Mouse (Mus musculus): ENCODE data around the gene Btbd8. TPM values are rescaled to one million over a fixed set of nuclear protein-coding genes. Genes with fewer than 3 reads are reported as not detected.

The Btbd8 gene
- 100 to 1,000 TPM; 159 to 177 TPM for total RNA-seq (2021)

GRCm38 (mm10) chr5:107437464-107438281 is at the start of gene Btbd8:
Gene Btbd8, plus strand, starts transcription at chr5:107437997.
- peak; percentile 90 to 91 for DNase-seq (ENCODE audit: low spot score in 2 of 2)
- intact Hi-C loops (cut with DNase I) = loop anchor here (5.0 kb wide), 1 partner anchor 60 kb away; no protein-coding TSS in a partner anchor

GRCm38 (mm10) chr5:107389373-107389772 is 48.4 kb upstream of the Btbd8 start:
- intact Hi-C loops (cut with DNase I) = no loop called here
- no peak for DNase-seq (ENCODE audit: low spot score in 2 of 2)

DNA sequence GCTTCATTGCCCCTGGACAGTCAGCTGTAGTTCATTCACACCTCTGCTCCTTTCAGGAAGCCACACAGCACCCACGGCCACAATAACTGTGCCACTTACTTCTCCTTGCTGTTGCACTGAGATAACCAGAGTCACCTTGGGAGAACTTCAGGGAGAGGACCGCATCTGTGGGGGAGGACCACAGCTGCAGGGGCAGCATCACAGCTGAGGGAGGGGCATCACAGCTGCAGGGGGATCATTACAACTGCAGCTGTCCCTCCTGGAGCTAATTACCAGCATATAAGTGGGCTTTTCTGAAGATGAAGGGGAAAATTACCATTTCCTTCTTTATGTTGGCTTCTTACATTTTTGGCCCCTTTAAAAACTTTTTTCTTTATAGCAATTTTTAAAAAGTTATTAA is 43.4 kb upstream of the Btbd8 start:
- intact Hi-C loops (cut with DNase I) = no loop called here
- DNase-seq (ENCODE audit: low spot score in 2 of 2) = no peak

- no peak for DNase-seq (ENCODE audit: low spot score in 2 of 2)
- intact Hi-C loops (cut with DNase I) = no loop called here
Measured at GRCm38 (mm10) chr5:107402436-107402835, 35.4 kb upstream of the Btbd8 start, which contains the start of gene Ephx4. Gene Ephx4, plus strand, starts transcription at chr5:107402736.

- peak; percentile 47 to 70 for DNase-seq (ENCODE audit: low spot score in 2 of 2)
- intact Hi-C loops (cut with DNase I) = no loop called here
Measured at GRCm38 (mm10) chr5:107403011-107403946, 34.5 kb upstream of the Btbd8 start.

- DNase-seq (ENCODE audit: low spot score in 2 of 2) = peak; percentile 63 to 65
- intact Hi-C loops (cut with DNase I) = loop anchor here (2.0 kb wide), 1 partner anchor 95 kb away; no protein-coding TSS in a partner anchor
Measured at GRCm38 (mm10) chr5:107403947-107404684, 33.7 kb upstream of the Btbd8 start.

GRCm38 (mm10) chr5:107405361-107405760 is 32.4 kb upstream of the Btbd8 start:
- DNase-seq (ENCODE audit: low spot score in 2 of 2) = peak; percentile 65 to 71
- intact Hi-C loops (cut with DNase I) = loop anchor here (2.0 kb wide), 1 partner anchor 93 kb away; no protein-coding TSS in a partner anchor

- DNase-seq (ENCODE audit: low spot score in 2 of 2) = no peak
- intact Hi-C loops (cut with DNase I) = no loop called here
Measured at GRCm38 (mm10) chr5:107410305-107410704, 27.5 kb upstream of the Btbd8 start.

DNA sequence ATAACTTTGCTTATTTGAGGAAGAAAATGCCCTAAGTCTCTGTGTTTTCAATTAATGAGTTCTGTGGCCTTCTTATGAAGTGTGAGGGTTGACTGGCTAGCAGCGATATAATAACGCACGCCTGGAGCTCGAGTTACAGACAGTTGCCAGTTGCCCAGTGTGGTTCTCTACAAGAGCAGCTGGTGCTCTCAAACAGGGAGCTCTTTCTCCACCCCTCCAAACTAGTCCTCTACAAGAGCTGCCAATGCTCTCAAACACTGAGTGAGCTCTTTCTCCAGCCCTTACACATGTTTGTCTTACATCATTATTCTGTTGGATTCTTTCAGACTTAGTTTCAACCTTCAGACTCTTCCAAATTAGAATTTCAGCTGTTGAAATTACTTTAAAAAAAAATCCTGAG is 26.5 kb upstream of the Btbd8 start:
- intact Hi-C loops (cut with DNase I) = no loop called here
- no peak for DNase-seq (ENCODE audit: low spot score in 2 of 2)

GRCm38 (mm10) chr5:107412285-107412684 is 25.5 kb upstream of the Btbd8 start:
- intact Hi-C loops (cut with DNase I) = no loop called here
- no peak for DNase-seq (ENCODE audit: low spot score in 2 of 2)

DNA sequence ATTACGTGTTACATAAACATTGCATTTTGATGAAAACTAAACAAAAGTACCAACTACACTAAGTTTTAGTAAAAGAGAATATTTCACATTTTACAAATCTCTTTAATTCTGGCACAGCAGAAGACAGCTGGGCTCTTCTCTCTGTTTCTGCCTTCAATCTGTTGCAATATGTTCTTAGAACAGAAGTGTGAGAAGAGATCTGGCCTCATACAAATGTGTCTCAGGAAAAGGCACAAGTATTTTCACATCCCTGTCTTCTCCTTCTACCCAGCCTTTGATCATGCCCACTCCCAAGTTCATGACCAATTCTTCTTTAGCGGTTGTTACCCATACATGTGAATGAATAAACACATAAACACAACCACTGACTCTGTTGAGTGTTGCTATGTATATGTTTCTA is 22.7 kb upstream of the Btbd8 start:
- intact Hi-C loops (cut with DNase I) = no loop called here
- no peak for DNase-seq (ENCODE audit: low spot score in 2 of 2)

DNA sequence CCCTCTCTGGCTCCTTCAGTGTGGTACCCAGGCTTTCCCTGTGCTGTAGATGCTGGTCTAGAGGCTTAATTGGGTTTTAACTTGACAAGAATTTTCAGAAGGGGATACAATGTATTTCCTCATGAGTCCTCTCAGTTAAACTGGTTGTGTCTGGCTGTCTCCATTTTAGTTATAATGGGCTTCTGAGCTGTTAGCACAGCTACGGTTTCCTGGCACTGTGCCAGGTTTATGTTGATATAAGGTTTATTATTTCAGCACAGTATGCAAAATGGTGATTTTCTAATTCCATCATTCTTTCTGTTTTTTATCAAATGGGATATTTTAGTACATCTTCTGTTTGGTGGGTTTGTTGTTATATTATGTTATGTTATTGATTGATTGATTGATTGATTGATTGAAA is 16.1 kb upstream of the Btbd8 start:
- intact Hi-C loops (cut with DNase I) = no loop called here

GRCm38 (mm10) chr5:107431249-107431648 is 6.5 kb upstream of the Btbd8 start, which contains the start of gene Lpcat2b:
Gene Lpcat2b, plus strand, starts transcription at chr5:107431549.
- intact Hi-C loops (cut with DNase I) = no loop called here
- DNase-seq (ENCODE audit: low spot score in 2 of 2) = no peak

More for the DNA sequence above, 16.1 kb upstream of the Btbd8 start:
- no peak for DNase-seq (ENCODE audit: low spot score in 2 of 2)

DNA sequence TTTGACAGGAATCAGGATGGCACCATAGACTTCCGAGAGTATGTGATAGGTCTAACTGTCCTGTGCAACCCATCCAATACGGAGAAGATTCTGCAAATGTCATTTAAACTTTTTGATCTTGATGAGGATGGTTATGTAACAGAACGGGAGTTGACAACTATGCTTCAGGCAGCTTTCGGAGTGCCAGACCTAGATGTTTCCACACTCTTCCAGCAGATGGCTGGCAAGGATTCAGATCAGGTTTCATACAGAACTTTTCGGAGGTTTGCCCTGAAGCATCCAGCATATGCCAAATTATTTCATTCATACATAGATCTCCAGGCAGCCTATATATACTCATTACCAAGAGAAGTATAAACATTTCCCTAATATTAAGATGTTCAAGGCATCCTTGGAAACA is 3.8 kb upstream of the Btbd8 start:
- DNase-seq (ENCODE audit: low spot score in 2 of 2) = no peak
- intact Hi-C loops (cut with DNase I) = no loop called here

GRCm38 (mm10) chr5:107436185-107436584 is 1.6 kb upstream of the Btbd8 start:
- no peak for DNase-seq (ENCODE audit: low spot score in 2 of 2)
- intact Hi-C loops (cut with DNase I) = loop anchor here (5.0 kb wide), 1 partner anchor 61 kb away; no protein-coding TSS in a partner anchor

GRCm38 (mm10) chr5:107436587-107437209 is 1.1 kb upstream of the Btbd8 start:
- DNase-seq (ENCODE audit: low spot score in 2 of 2) = no peak
- intact Hi-C loops (cut with DNase I) = loop anchor here (5.0 kb wide), 1 partner anchor 61 kb away; no protein-coding TSS in a partner anchor

DNA sequence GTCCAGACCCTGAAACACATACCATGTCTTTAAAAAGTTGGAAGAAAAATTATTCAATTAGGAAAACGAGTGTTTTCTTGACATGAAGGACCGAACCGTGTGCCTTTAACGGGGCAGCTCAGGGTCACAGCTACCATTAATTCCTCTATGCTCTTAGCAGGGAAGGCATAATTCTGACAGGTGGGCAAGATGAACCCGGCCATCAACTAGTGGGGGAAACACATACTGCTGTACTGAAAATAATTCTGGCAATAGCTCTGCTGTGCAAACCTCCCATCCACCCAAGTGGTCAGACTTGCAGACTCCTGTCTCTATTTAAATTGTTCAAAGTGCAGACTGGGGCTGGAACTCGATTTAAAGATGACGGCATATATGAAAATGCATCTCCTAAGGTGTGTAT is 556 bp downstream of the Btbd8 start:
- DNase-seq (ENCODE audit: low spot score in 2 of 2) = no peak
- intact Hi-C loops (cut with DNase I) = loop anchor here (5.0 kb wide), 1 partner anchor 59 kb away; no protein-coding TSS in a partner anchor

DNA sequence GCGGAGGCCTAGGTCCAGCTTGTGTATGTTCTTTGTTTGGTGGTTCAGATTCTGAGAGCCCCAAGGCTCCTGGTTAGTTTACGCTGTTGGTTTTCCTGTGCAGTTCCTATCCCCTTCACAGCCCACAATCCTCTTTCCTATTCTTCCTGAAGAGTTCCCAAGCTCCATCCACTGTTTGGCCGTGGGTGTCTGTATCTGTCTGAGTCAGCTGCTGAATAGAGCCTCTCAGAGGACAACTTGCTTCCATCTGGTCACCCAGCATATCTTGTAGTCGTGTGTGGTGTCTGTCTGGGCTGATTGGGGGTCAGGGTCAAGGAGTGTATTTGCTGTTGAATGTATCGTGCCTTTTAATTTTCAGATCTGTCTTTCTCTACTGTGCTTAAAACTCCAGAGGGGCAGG is 4.1 kb downstream of the Btbd8 start:
- DNase-seq (ENCODE audit: low spot score in 2 of 2) = no peak
- intact Hi-C loops (cut with DNase I) = loop anchor here (5.0 kb wide), 1 partner anchor 155 kb away; the partner anchor contains the start of genes Glmn and Rpap2

GRCm38 (mm10) chr5:107444251-107444650 is 6.5 kb downstream of the Btbd8 start:
- DNase-seq (ENCODE audit: low spot score in 2 of 2) = no peak

More at GRCm38 (mm10) chr5:107444251-107444650, 6.5 kb downstream of the Btbd8 start:
- intact Hi-C loops (cut with DNase I) = loop anchor here (5.0 kb wide), 1 partner anchor 153 kb away; the partner anchor contains the start of genes Glmn and Rpap2
